Mouse (Mus musculus): Measurements from ENCODE around the gene Mapkapk5.

DNA sequence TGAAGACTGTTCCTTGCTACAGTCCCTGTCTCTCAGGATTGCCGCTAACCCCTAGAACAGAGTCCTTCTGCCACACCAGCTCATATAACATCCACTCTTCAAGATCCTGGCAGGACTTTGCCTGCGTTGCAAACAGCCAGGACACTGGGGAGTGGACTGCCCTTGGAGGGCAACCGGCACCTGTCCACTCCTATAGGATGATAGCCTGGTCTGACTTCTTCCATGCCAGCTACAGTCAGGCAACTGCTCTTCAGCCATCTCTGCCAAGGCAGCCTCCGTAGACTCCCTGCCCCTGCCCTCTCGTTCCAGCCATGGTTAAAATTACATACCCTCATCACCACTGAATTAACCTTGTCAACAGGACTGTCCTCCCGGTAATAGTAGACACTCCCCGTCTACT, 3.5 kb upstream of the Mapkapk5 start:
- TF ChIP-seq CTCF (IDR thresholded peaks at IDR 0.05; ENCODE audit: low read depth, low read length) (no peak), GATA1 (IDR thresholded peaks at IDR 0.05; ENCODE audit: borderline replicate concordance, low read length) (no peak)
